Mouse (Mus musculus): ENCODE results near the gene Ksr2. TPM values are rescaled to one million over a fixed set of nuclear protein-coding genes. Genes with fewer than 3 reads are reported as not detected.

Gene Ksr2
- polyA plus RNA-seq, 1 experiment from 2014 or later: 11.3 TPM

- Histone ChIP-seq H3K4me3 (ENCODE audit: low read depth, low read length) (no peak overlapping the region), H3K36me3 (ENCODE audit: control insufficient read depth, insufficient read depth, low read length) (no peaks in the 10 kb centered on the region), H3K9ac (replicated peaks; ENCODE audit: low read depth, low read length) (no peak overlapping the region), H3K4me2 (ENCODE audit: low read depth, low read length) (no peak overlapping the region), H3K27me3 (ENCODE audit: control insufficient read depth, insufficient read depth, low read length) (no peaks in the 10 kb centered on the region), H3K27ac (ENCODE audit: low read depth, low read length) (no peak overlapping the region), H3K9me3 (ENCODE audit: control insufficient read depth, low read length) (no peaks in the 10 kb centered on the region), H3K4me1 (ENCODE audit: control insufficient read depth, insufficient read depth, low read length) (peaks cover 3% of the 10 kb centered on the region; the same call in 1 of the 2 replicates)
- WGBS: 36% methylated on average over 4 of the region's 4 CpGs
- ATAC-seq (ENCODE audit: low read depth): no peak
These were observed 106.2 kb downstream of the Ksr2 start for GRCm38 (mm10) chr5:117519858-117520495.

- no peak for ATAC-seq (ENCODE audit: low read depth)
- Histone ChIP-seq H3K9ac (replicated peaks; ENCODE audit: low read depth, low read length) (no peak overlapping the region), H3K9me3 (ENCODE audit: control insufficient read depth, low read length) (no peaks in the 10 kb centered on the region), H3K27ac (ENCODE audit: low read depth, low read length) (no peak overlapping the region), H3K27me3 (ENCODE audit: control insufficient read depth, insufficient read depth, low read length) (no peaks in the 10 kb centered on the region), H3K4me1 (ENCODE audit: control insufficient read depth, insufficient read depth, low read length) (peaks cover 3% of the 10 kb centered on the region; the same call in 1 of the 2 replicates), H3K4me2 (ENCODE audit: low read depth, low read length) (no peak overlapping the region), H3K4me3 (ENCODE audit: low read depth, low read length) (no peak overlapping the region), H3K36me3 (ENCODE audit: control insufficient read depth, insufficient read depth, low read length) (no peaks in the 10 kb centered on the region)
- WGBS: 77% methylated on average over 4 of the region's 4 CpGs
These were observed 107.4 kb downstream of the Ksr2 start for GRCm38 (mm10) chr5:117521156-117521555.

GRCm38 (mm10) chr5:117521701-117522100 lies 107.9 kb downstream of the Ksr2 start:
- Histone ChIP-seq H3K4me1 (ENCODE audit: control insufficient read depth, insufficient read depth, low read length) (peaks cover 3% of the 10 kb centered on the region; the same call in 1 of the 2 replicates), H3K36me3 (ENCODE audit: control insufficient read depth, insufficient read depth, low read length) (no peaks in the 10 kb centered on the region), H3K27me3 (ENCODE audit: control insufficient read depth, insufficient read depth, low read length) (no peaks in the 10 kb centered on the region), H3K9ac (replicated peaks; ENCODE audit: low read depth, low read length) (no peak overlapping the region), H3K4me3 (ENCODE audit: low read depth, low read length) (no peak overlapping the region), H3K9me3 (ENCODE audit: control insufficient read depth, low read length) (no peaks in the 10 kb centered on the region), H3K4me2 (ENCODE audit: low read depth, low read length) (no peak overlapping the region), H3K27ac (ENCODE audit: low read depth, low read length) (no peak overlapping the region)
- WGBS: 93% methylated on average over 4 of the region's 4 CpGs
- no peak for ATAC-seq (ENCODE audit: low read depth)

- H3K4me2 ChIP-seq (ENCODE audit: low read depth, low read length): no peak overlapping the region
These were observed 108.7 kb downstream of the Ksr2 start for GRCm38 (mm10) chr5:117522471-117522870.

GRCm38 (mm10) chr5:117523010-117523409 lies 109.2 kb downstream of the Ksr2 start:
- Histone ChIP-seq H3K9ac (replicated peaks; ENCODE audit: low read depth, low read length) (no peak overlapping the region), H3K4me3 (ENCODE audit: low read depth, low read length) (no peak overlapping the region), H3K4me1 (ENCODE audit: control insufficient read depth, insufficient read depth, low read length) (peaks cover under 1% of the 10 kb centered on the region; the same call in 1 of the 2 replicates), H3K9me3 (ENCODE audit: control insufficient read depth, low read length) (no peaks in the 10 kb centered on the region), H3K27ac (ENCODE audit: low read depth, low read length) (no peak overlapping the region), H3K27me3 (ENCODE audit: control insufficient read depth, insufficient read depth, low read length) (no peaks in the 10 kb centered on the region), H3K4me2 (ENCODE audit: low read depth, low read length) (no peak overlapping the region), H3K36me3 (ENCODE audit: control insufficient read depth, insufficient read depth, low read length) (no peaks in the 10 kb centered on the region)
- WGBS: 72% methylated on average over 10 of the region's 10 CpGs
- ATAC-seq (ENCODE audit: low read depth): no peak

More at GRCm38 (mm10) chr5:117522471-117522870, 108.7 kb downstream of the Ksr2 start:
- no peak overlapping the region for H3K27ac ChIP-seq (ENCODE audit: low read depth, low read length)
- no peak overlapping the region for H3K4me3 ChIP-seq (ENCODE audit: low read depth, low read length)
- H3K9ac ChIP-seq (replicated peaks; ENCODE audit: low read depth, low read length): no peak overlapping the region
- H3K27me3 ChIP-seq (ENCODE audit: control insufficient read depth, insufficient read depth, low read length): no peaks in the 10 kb centered on the region
- ATAC-seq (ENCODE audit: low read depth): no peak
- H3K36me3 ChIP-seq (ENCODE audit: control insufficient read depth, insufficient read depth, low read length): no peaks in the 10 kb centered on the region
- no peaks in the 10 kb centered on the region for H3K9me3 ChIP-seq (ENCODE audit: control insufficient read depth, low read length)
- H3K4me1 ChIP-seq (ENCODE audit: control insufficient read depth, insufficient read depth, low read length): peaks cover 3% of the 10 kb centered on the region; the same call in 1 of the 2 replicates
- 77% methylated on average over 4 of the region's 4 CpGs for WGBS

- no peak for ATAC-seq (ENCODE audit: low read depth)
- Histone ChIP-seq H3K9ac (replicated peaks; ENCODE audit: low read depth, low read length) (no peak overlapping the region), H3K36me3 (ENCODE audit: control insufficient read depth, insufficient read depth, low read length) (no peaks in the 10 kb centered on the region), H3K4me1 (ENCODE audit: control insufficient read depth, insufficient read depth, low read length) (peaks cover 4% of the 10 kb centered on the region), H3K27me3 (ENCODE audit: control insufficient read depth, insufficient read depth, low read length) (no peaks in the 10 kb centered on the region), H3K9me3 (ENCODE audit: control insufficient read depth, low read length) (no peaks in the 10 kb centered on the region), H3K4me3 (ENCODE audit: low read depth, low read length) (no peak overlapping the region), H3K4me2 (ENCODE audit: low read depth, low read length) (no peak overlapping the region), H3K27ac (ENCODE audit: low read depth, low read length) (no peak overlapping the region)
- WGBS: 44% methylated on average over 6 of the region's 6 CpGs
These were observed 117.2 kb downstream of the Ksr2 start for GRCm38 (mm10) chr5:117530991-117531390.

- H3K9me3 ChIP-seq (ENCODE audit: control insufficient read depth, low read length): 0 out of 2 replicates have a peak, but pooled peaks cover 4% of the 10 kb centered on the region
- no peak for ATAC-seq (ENCODE audit: low read depth)
- H3K27me3 ChIP-seq (ENCODE audit: control insufficient read depth, insufficient read depth, low read length): no peaks in the 10 kb centered on the region
- 79% methylated on average over 3 of the region's 3 CpGs for WGBS
- H3K27ac ChIP-seq (ENCODE audit: low read depth, low read length): no peak overlapping the region
- H3K4me1 ChIP-seq (ENCODE audit: control insufficient read depth, insufficient read depth, low read length): peaks cover under 1% of the 10 kb centered on the region
- no peaks in the 10 kb centered on the region for H3K36me3 ChIP-seq (ENCODE audit: control insufficient read depth, insufficient read depth, low read length)
- H3K9ac ChIP-seq (replicated peaks; ENCODE audit: low read depth, low read length): no peak overlapping the region
- no peak overlapping the region for H3K4me3 ChIP-seq (ENCODE audit: low read depth, low read length)
- no peak overlapping the region for H3K4me2 ChIP-seq (ENCODE audit: low read depth, low read length)
These were observed 125.4 kb downstream of the Ksr2 start for GRCm38 (mm10) chr5:117539221-117539620.

- WGBS: 20% methylated on average over 8 of the region's 8 CpGs
- Histone ChIP-seq H3K4me2 (ENCODE audit: low read depth, low read length) (no peak overlapping the region), H3K9ac (replicated peaks; ENCODE audit: low read depth, low read length) (no peak overlapping the region), H3K27me3 (ENCODE audit: control insufficient read depth, insufficient read depth, low read length) (no peaks in the 10 kb centered on the region), H3K4me1 (ENCODE audit: control insufficient read depth, insufficient read depth, low read length) (no peaks in the 10 kb centered on the region), H3K9me3 (ENCODE audit: control insufficient read depth, low read length) (0 out of 2 replicates have a peak, but pooled peaks cover 4% of the 10 kb centered on the region), H3K4me3 (ENCODE audit: low read depth, low read length) (no peak overlapping the region), H3K27ac (ENCODE audit: low read depth, low read length) (no peak overlapping the region), H3K36me3 (ENCODE audit: control insufficient read depth, insufficient read depth, low read length) (no peaks in the 10 kb centered on the region)
- no peak for ATAC-seq (ENCODE audit: low read depth)
These were observed 127.9 kb downstream of the Ksr2 start for GRCm38 (mm10) chr5:117541654-117542053.

- 0 out of 2 replicates have a peak, but pooled peaks cover 4% of the 10 kb centered on the region for H3K9me3 ChIP-seq (ENCODE audit: control insufficient read depth, low read length)
- H3K4me3 ChIP-seq (ENCODE audit: low read depth, low read length): no peak overlapping the region
- no peaks in the 10 kb centered on the region for H3K4me1 ChIP-seq (ENCODE audit: control insufficient read depth, insufficient read depth, low read length)
- H3K9ac ChIP-seq (replicated peaks; ENCODE audit: low read depth, low read length): no peak overlapping the region
- no peak overlapping the region for H3K4me2 ChIP-seq (ENCODE audit: low read depth, low read length)
- no peaks in the 10 kb centered on the region for H3K36me3 ChIP-seq (ENCODE audit: control insufficient read depth, insufficient read depth, low read length)
- no peak overlapping the region for H3K27ac ChIP-seq (ENCODE audit: low read depth, low read length)
- H3K27me3 ChIP-seq (ENCODE audit: control insufficient read depth, insufficient read depth, low read length): no peaks in the 10 kb centered on the region
- WGBS: 86% methylated on average over 25 of the region's 25 CpGs
- no peak for ATAC-seq (ENCODE audit: low read depth)
These were observed 133.0 kb downstream of the Ksr2 start for GRCm38 (mm10) chr5:117546694-117547268.
